Mouse (Mus musculus) spleen, adult 10 weeks (tissue): ENCODE results near the gene Tspan12. TPM values are rescaled to one million over a fixed set of nuclear protein-coding genes. Genes with fewer than 3 reads are reported as not detected.

Experiments
- polyA plus RNA-seq: library from polyadenylated mRNA; stranded (reverse); fragments of 350-450 nt; fragmentation: Illumina TruSeq; extraction: RNeasy Lipid Tissue Mini Kit (QIAGEN cat#74804); gene quantifications from one replicate; pipeline ENCODE4 v1.2.3, GENCODE M21; 2015; ENCODE audit warnings: low replicate concordance; ENCODE audit not compliant: insufficient read depth

Tspan12 gene
- 8.8 TPM for polyA plus RNA-seq

DNA sequence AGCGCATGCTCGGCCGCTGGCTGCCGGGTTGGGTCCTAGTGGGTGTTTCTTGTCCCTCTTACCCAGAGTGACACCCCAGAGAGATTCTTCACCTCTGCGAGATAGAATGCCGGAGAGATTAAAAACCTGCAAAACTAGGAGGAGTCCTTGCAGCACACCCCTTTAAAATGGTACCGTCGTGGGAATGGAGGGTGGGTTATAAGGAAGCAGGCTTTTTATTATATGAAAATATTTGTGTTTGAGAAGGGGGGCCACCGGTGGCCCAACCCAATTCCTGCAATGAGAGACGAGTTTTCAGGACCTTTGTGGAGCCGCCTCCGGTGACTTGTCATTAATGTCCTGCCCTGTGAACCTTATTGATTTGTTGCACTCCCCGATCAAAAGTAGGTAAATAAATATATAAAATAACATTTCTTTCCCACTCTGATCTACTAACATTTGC lies at the start of gene Tspan12:
Tspan12 (minus strand) TSS at position 172 of the 442 bp plus-strand sequence.

Other genes starting within 250 kb of the Tspan12 start
- gene Ing3, start 97.1 kb upstream of the Tspan12 start, polyA plus RNA-seq, result 46.0 TPM
- 9.8 TPM for gene Cped1, start 133.4 kb upstream of the Tspan12 start, polyA plus RNA-seq